Mouse (Mus musculus): ENCODE measurements around the gene Gm2431.

Gene Gm2431

GRCm38 (mm10) chr7:142211559-142211958 is 46.6 kb downstream of the Gm2431 start, which contains the start of gene Gm7579:
TSS of gene Gm7579 (plus strand) at chr7:142211859.
- DNase-seq (ENCODE audit: inconsistent ontology term): no peak
